Mouse (Mus musculus) kidney, adult 2 months (tissue): ENCODE data around the gene Fbxl2.

Source experiments
- CTCF ChIP-seq: fragments of 200-500 bp; conservative IDR thresholded peaks from 2 replicates; pipeline ENCODE4 v1.5.1; 2011; ENCODE audit warnings: low read depth, mild to moderate bottlenecking, control low read depth, low read length, moderate library complexity, mixed read lengths; ENCODE audit not compliant: insufficient read depth, insufficient read length
- POLR2A ChIP-seq: fragments of 200-500 bp; IDR thresholded peaks from one replicate; pipeline ENCODE4 v1.6.1; 2011; ENCODE audit warnings: low read depth, low read length, control low read depth

- TF ChIP-seq POLR2A, result no peak
- no peak for TF ChIP-seq CTCF
Observed at GRCm38 (mm10) chr9:113931375-113932099, 114.5 kb downstream of the Fbxl2 start.
